Mouse (Mus musculus): ENCODE measurements around the gene Ube3b. TPM values are rescaled to one million over a fixed set of nuclear protein-coding genes. Genes with fewer than 3 reads are reported as not detected.

Gene Ube3b
- total RNA-seq, 1 experiment from 2014 or later = 18.1 TPM

GRCm38 (mm10) chr5:114371731-114372473 is 8.5 kb upstream of the Ube3b start:
- no peak for ATAC-seq (replicated peaks in 1 of 2; ENCODE audit: insufficient read depth in 1 of 2, low FRiP score in 2 of 2, low TSS enrichment in 1 of 2, low read depth in 1 of 2, poor library complexity in 2 of 2, severe bottlenecking in 2 of 2)

GRCm38 (mm10) chr5:114372565-114372964 is 7.8 kb upstream of the Ube3b start:
- ATAC-seq (replicated peaks in 1 of 2; ENCODE audit: insufficient read depth in 1 of 2, low FRiP score in 2 of 2, low TSS enrichment in 1 of 2, low read depth in 1 of 2, poor library complexity in 2 of 2, severe bottlenecking in 2 of 2) = no peak

GRCm38 (mm10) chr5:114373174-114373573 is 7.2 kb upstream of the Ube3b start:
- no peak for ATAC-seq (replicated peaks in 1 of 2; ENCODE audit: insufficient read depth in 1 of 2, low FRiP score in 2 of 2, low TSS enrichment in 1 of 2, low read depth in 1 of 2, poor library complexity in 2 of 2, severe bottlenecking in 2 of 2)

- no peak for ATAC-seq (replicated peaks in 1 of 2; ENCODE audit: insufficient read depth in 1 of 2, low FRiP score in 2 of 2, low TSS enrichment in 1 of 2, low read depth in 1 of 2, poor library complexity in 2 of 2, severe bottlenecking in 2 of 2)
These were observed 6.8 kb upstream of the Ube3b start for GRCm38 (mm10) chr5:114373581-114373980.

GRCm38 (mm10) chr5:114374409-114375213 is 5.8 kb upstream of the Ube3b start:
- ATAC-seq (replicated peaks in 1 of 2; ENCODE audit: insufficient read depth in 1 of 2, low FRiP score in 2 of 2, low TSS enrichment in 1 of 2, low read depth in 1 of 2, poor library complexity in 2 of 2, severe bottlenecking in 2 of 2) = peak; percentile 56 to 61

GRCm38 (mm10) chr5:114378177-114378920 is 2.1 kb upstream of the Ube3b start:
- no peak for ATAC-seq (replicated peaks in 1 of 2; ENCODE audit: insufficient read depth in 1 of 2, low FRiP score in 2 of 2, low TSS enrichment in 1 of 2, low read depth in 1 of 2, poor library complexity in 2 of 2, severe bottlenecking in 2 of 2)

- no peak for ATAC-seq (replicated peaks in 1 of 2; ENCODE audit: insufficient read depth in 1 of 2, low FRiP score in 2 of 2, low TSS enrichment in 1 of 2, low read depth in 1 of 2, poor library complexity in 2 of 2, severe bottlenecking in 2 of 2)
These were observed 1.5 kb upstream of the Ube3b start for GRCm38 (mm10) chr5:114378936-114379335.

- no peak for ATAC-seq (replicated peaks in 1 of 2; ENCODE audit: insufficient read depth in 1 of 2, low FRiP score in 2 of 2, low TSS enrichment in 1 of 2, low read depth in 1 of 2, poor library complexity in 2 of 2, severe bottlenecking in 2 of 2)
These were observed 644 bp upstream of the Ube3b start for GRCm38 (mm10) chr5:114379763-114380162.

- 0 out of 4 replicates have a peak, but pooled peaks of 1 of the 2 experiments have one; percentile 11 for ATAC-seq (replicated peaks in 1 of 2; ENCODE audit: insufficient read depth in 1 of 2, low FRiP score in 2 of 2, low TSS enrichment in 1 of 2, low read depth in 1 of 2, poor library complexity in 2 of 2, severe bottlenecking in 2 of 2)
These were observed 575 bp downstream of the Ube3b start for GRCm38 (mm10) chr5:114381013-114381351.

GRCm38 (mm10) chr5:114383184-114383904 is 2.9 kb downstream of the Ube3b start:
- ATAC-seq (replicated peaks in 1 of 2; ENCODE audit: insufficient read depth in 1 of 2, low FRiP score in 2 of 2, low TSS enrichment in 1 of 2, low read depth in 1 of 2, poor library complexity in 2 of 2, severe bottlenecking in 2 of 2) = no peak

GRCm38 (mm10) chr5:114384448-114384847 is 4.0 kb downstream of the Ube3b start:
- no peak for ATAC-seq (replicated peaks in 1 of 2; ENCODE audit: insufficient read depth in 1 of 2, low FRiP score in 2 of 2, low TSS enrichment in 1 of 2, low read depth in 1 of 2, poor library complexity in 2 of 2, severe bottlenecking in 2 of 2)

GRCm38 (mm10) chr5:114393169-114393568 is 12.8 kb downstream of the Ube3b start:
- ATAC-seq (replicated peaks in 1 of 2; ENCODE audit: insufficient read depth in 1 of 2, low FRiP score in 2 of 2, low TSS enrichment in 1 of 2, low read depth in 1 of 2, poor library complexity in 2 of 2, severe bottlenecking in 2 of 2) = no peak

- ATAC-seq (replicated peaks in 1 of 2; ENCODE audit: insufficient read depth in 1 of 2, low FRiP score in 2 of 2, low TSS enrichment in 1 of 2, low read depth in 1 of 2, poor library complexity in 2 of 2, severe bottlenecking in 2 of 2) = no peak
These were observed 26.2 kb downstream of the Ube3b start for GRCm38 (mm10) chr5:114406592-114406991.

- no peak for ATAC-seq (replicated peaks in 1 of 2; ENCODE audit: insufficient read depth in 1 of 2, low FRiP score in 2 of 2, low TSS enrichment in 1 of 2, low read depth in 1 of 2, poor library complexity in 2 of 2, severe bottlenecking in 2 of 2)
These were observed 26.9 kb downstream of the Ube3b start for GRCm38 (mm10) chr5:114407269-114407668.

GRCm38 (mm10) chr5:114407810-114408209 is 27.4 kb downstream of the Ube3b start:
- no peak for ATAC-seq (replicated peaks in 1 of 2; ENCODE audit: insufficient read depth in 1 of 2, low FRiP score in 2 of 2, low TSS enrichment in 1 of 2, low read depth in 1 of 2, poor library complexity in 2 of 2, severe bottlenecking in 2 of 2)

GRCm38 (mm10) chr5:114408846-114409245 is 28.4 kb downstream of the Ube3b start:
- no peak for ATAC-seq (replicated peaks in 1 of 2; ENCODE audit: insufficient read depth in 1 of 2, low FRiP score in 2 of 2, low TSS enrichment in 1 of 2, low read depth in 1 of 2, poor library complexity in 2 of 2, severe bottlenecking in 2 of 2)

GRCm38 (mm10) chr5:114410429-114410828 is 30.0 kb downstream of the Ube3b start:
- no peak for ATAC-seq (replicated peaks in 1 of 2; ENCODE audit: insufficient read depth in 1 of 2, low FRiP score in 2 of 2, low TSS enrichment in 1 of 2, low read depth in 1 of 2, poor library complexity in 2 of 2, severe bottlenecking in 2 of 2)

All from hematopoietic stem cell, adult 5-6 weeks (primary cell).